Mouse (Mus musculus) cerebellum, postnatal 14 days (tissue): ENCODE measurements around the gene Nfasc.

Experiments used
- DNase-seq, 2 experiments: peaks; one replicate each; pipeline ENCODE4 v3.0.0; 2021; ENCODE audit warnings: mixed read lengths in 2 of 2

The Nfasc gene

GRCm38 (mm10) chr1:132641049-132641795 lies 100.4 kb downstream of the Nfasc start:
- DNase-seq: peak in 1 of 2 experiments; percentile 38

- DNase-seq: peak in 1 of 2 experiments; percentile 26
Measured at GRCm38 (mm10) chr1:132640256-132640655, 101.3 kb downstream of the Nfasc start.

GRCm38 (mm10) chr1:132637346-132637745 lies 104.3 kb downstream of the Nfasc start:
- DNase-seq: peak in 1 of 2 experiments; percentile 56

- peak; percentile 76 to 83 for DNase-seq
Measured at GRCm38 (mm10) chr1:132629611-132630370, 111.8 kb downstream of the Nfasc start.

- peak in 1 of 2 experiments; percentile 53 for DNase-seq
Measured at GRCm38 (mm10) chr1:132628599-132628998, 113.0 kb downstream of the Nfasc start.

DNA sequence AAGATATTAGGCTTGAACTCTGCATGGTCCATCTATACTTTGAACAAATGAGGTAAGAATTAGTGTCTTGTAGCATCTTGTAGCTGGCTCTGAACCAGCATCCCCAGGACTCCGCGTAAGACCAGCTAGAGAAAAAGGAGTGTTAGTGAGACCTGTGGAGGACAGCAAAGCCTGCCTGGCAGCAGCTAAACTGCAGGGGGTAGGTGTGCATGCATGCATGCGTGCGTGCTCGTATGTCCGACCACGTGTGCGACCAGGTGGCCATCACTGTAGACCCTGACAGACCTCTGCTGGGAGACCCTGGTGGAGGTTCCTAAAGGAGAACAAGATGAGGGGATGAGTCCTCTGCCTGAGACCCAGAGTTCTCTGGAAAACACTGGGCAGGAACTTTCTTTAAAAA lies 113.4 kb downstream of the Nfasc start:
- peak in 1 of 2 experiments; percentile 51 for DNase-seq

DNA sequence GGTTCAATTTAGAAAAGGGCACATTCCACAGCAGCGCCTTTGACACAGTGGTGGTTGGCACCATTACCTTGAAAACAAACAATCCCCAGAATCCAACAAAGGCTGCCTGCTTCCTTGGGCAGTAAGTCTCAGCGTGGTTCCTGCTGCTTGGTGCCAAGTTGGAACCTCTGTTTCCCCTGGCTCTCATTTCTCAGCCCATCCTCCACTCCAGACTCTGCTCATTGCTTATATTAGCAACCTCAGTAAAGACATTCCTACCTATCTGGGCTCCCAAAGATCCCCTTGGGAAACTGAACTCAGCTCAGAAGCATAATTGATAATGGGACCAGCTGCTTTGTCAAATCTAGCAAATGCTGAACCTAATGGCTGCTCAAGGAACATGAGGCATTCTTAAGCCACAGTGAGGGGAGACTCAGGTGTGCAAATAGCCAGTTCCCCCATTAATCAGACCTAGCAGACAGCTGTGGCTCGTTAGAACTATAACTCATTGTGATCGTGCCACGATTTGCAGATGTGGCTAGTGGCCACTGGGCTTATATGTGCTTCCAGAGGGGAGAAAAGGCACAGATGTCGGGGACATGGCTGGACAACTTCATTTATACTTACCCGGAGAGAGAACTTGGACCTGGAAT lies 115.4 kb downstream of the Nfasc start:
- DNase-seq: peak in 1 of 2 experiments; percentile 37

DNA sequence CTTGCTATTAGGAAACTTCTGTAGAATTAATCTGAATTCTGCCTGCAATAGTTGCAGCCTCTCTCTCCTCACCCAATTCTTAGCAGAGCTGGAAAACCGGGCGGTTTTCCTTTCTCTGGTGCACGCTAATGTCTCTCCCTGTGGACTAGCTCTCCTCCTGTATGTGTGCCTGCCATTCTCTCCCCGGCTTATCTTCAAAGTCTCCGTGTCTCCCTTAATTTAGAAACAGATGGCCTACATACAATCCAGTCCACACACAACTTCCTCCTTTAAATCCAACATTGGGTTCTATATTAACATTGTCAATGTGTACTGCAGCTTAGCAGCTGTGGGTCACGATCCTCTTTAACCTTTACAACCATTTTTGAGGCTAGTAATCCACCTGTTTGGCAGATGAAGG lies 116.6 kb downstream of the Nfasc start:
- DNase-seq: no peak

DNA sequence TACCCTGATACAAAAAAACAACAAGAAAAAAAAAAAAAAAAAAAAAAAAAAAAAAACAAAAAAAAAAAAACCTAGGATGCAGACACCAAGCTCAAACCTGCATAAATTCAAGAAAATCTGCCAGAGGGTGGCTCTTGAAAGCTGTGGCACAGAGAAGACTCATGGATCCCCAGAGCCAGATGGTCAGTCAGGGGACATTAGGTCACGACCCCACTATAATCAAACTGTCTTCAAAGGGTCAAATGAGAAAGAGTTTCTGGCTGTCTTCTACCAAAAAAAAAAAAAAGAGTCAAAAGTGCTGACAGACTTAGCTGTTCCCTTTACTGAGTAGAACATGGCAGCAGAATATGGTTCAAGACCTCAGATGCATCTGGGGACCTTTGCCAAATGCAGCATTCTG lies 117.1 kb downstream of the Nfasc start:
- no peak for DNase-seq

DNA sequence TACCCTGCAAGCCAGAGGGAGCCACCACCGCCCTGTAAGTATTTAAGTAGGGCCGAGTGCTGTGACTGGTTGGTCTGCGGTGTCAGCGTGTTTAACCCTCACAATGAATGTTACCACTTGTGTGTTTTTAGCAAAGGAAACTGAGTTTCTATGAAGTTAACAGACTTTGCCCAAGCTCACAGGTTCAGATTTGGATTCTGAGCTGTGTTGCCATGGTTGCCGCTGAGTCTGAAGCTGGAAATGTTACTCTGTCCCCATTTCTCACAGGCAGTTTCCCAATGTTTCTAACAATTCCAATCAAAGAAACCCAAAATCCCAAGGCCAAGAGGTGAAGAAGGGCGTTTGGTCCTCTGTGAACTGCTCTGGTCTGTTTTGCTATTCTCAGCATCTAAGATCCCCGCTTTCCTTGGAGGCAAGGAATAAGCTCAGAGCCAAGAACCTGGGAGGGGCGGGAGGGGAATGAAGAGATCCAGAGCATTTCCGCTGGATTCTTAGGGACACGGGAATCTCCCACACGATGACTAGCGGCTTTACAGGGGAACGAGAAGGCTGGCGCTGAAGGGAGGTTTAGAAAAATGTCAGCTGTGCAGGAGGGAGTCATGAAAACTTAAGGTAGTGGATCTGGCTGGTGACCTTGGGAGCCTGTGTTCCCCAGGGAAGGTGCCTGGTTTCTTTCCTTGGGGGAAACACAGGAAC lies 117.8 kb downstream of the Nfasc start:
- DNase-seq: no peak

GRCm38 (mm10) chr1:132612066-132612465 lies 129.5 kb downstream of the Nfasc start:
- no peak for DNase-seq

GRCm38 (mm10) chr1:132609048-132609634 lies 132.5 kb downstream of the Nfasc start:
- DNase-seq: peak; percentile 87 to 91

DNA sequence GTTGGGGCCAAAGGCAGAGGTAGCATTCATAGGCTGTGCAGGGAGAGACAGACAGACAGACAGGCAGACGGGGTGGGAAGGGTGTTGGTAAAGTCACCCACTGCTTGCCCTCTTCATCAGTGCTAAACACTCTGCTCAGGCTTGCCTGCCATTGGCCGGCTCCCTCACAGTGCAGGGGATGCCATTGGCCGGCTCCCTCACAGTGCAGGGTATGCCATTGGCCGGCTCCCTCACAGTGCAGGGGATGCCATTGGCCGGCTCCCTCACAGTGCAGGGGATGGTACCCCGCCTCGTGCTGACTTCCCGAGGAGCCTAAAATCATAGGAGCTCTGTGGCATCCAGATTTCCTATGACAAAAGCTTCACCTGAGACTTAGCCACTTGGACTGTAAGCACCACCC lies 139.4 kb downstream of the Nfasc start:
- DNase-seq: no peak

GRCm38 (mm10) chr1:132598024-132598423 lies 143.6 kb downstream of the Nfasc start:
- DNase-seq: peak; percentile 54 to 59

- no peak for DNase-seq
Measured at GRCm38 (mm10) chr1:132595741-132596140, 145.9 kb downstream of the Nfasc start.

- peak; percentile 94 to 96 for DNase-seq
Measured at GRCm38 (mm10) chr1:132594587-132594986, 147.0 kb downstream of the Nfasc start.

DNA sequence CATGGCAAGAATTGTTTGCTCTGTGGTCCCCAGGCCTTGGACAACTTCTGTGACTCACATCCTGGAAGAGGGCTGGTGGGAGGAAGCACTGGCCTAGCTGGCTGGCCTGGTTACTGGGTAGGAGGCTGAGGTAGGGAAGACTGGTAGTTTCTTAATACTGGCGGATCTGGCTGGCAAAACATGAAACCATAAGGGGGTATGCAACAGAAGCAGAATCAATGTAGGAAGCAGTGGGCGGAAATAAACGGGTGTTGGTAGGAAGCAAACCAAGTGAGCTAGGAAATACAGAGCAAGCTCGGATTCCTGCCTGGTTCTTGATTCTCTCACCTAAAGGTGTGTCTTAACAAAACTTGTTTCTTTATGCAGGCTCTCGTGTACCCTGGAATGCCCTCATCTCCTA lies 149.5 kb downstream of the Nfasc start:
- DNase-seq: no peak

- peak; percentile 54 to 73 for DNase-seq
Measured at GRCm38 (mm10) chr1:132591399-132591930, 150.1 kb downstream of the Nfasc start.

- DNase-seq: no peak
Measured at GRCm38 (mm10) chr1:132586679-132587201, 154.9 kb downstream of the Nfasc start.

GRCm38 (mm10) chr1:132585376-132585775 lies 156.2 kb downstream of the Nfasc start:
- DNase-seq: no peak

GRCm38 (mm10) chr1:132582998-132583604 lies 158.5 kb downstream of the Nfasc start:
- DNase-seq: no peak
